Mouse (Mus musculus): Measurements from ENCODE around the gene Polr3a. TPM values are rescaled to one million over a fixed set of nuclear protein-coding genes. Genes with fewer than 3 reads are reported as not detected.
A peak's percentile ranks its signal among the peaks of the same experiment; 100 is the strongest.
"Not testable (repeated sequence)": the region's sequence is repeated elsewhere in the genome, so short reads cannot be mapped to it uniquely, and the experiment has no call there.

Polr3a gene
- total RNA-seq, 2 experiments from 2014 or later: 14.3 to 16.8 TPM

DNA sequence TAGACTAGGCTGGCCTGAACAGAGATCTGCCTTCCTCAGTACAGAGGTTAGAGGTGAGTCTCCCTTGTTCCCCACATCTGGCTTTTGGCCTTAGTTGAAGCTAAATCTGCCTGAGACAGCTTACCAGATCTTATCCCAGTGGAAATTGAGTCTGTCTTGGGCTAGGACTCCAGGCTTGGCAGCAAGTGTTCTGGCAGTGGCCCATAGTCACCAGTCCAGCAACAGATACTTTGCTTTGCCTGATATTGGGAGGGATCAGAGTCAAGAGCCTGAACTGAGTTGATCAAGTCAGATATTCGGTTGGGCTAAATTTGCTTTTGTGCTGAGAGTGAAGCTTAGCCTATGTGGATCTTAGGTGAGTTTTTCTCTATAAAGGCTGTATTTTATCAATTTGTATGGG, 9.6 kb upstream of the Polr3a start:
- no peak for DNase-seq (ENCODE audit: low spot score in 2 of 2)

- DNase-seq (ENCODE audit: low spot score in 2 of 2): no peak
These were observed 6.4 kb upstream of the Polr3a start for GRCm38 (mm10) chr14:24493256-24493655.

DNA sequence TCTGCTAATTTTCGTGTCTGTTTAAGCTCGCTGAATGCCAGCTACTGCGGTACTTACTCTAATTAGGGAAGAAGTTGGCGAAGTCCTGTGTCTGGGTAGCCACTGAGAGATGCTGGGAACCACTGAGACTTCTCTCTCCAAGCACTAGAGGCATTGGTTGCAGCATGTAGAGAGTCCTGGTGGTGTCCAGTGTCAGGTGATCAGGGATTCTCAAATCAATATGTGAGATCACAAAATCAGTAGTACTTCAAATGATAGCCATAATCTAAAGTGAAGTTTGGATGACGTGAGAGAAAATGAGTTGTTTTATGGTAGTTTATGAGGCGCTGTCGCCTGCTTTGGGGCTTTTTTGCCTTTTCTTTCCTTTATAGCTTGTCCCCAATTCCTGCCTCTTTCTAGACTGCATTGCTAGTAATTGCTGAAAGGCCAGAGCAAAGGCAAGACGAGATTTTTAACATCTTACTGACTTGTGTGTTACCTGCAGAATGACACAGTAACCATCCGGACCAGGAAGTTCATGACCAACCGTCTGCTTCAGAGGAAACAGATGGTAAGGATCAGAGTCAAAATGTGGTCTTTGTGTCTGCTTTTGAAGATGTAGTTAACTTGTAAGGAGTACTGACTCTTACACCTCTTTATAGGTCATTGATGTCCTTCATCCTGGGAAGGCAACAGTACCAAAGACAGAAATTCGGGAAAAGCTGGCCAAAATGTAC, 4.6 kb upstream of the Polr3a start:
- no peak for DNase-seq (ENCODE audit: low spot score in 2 of 2)

DNA sequence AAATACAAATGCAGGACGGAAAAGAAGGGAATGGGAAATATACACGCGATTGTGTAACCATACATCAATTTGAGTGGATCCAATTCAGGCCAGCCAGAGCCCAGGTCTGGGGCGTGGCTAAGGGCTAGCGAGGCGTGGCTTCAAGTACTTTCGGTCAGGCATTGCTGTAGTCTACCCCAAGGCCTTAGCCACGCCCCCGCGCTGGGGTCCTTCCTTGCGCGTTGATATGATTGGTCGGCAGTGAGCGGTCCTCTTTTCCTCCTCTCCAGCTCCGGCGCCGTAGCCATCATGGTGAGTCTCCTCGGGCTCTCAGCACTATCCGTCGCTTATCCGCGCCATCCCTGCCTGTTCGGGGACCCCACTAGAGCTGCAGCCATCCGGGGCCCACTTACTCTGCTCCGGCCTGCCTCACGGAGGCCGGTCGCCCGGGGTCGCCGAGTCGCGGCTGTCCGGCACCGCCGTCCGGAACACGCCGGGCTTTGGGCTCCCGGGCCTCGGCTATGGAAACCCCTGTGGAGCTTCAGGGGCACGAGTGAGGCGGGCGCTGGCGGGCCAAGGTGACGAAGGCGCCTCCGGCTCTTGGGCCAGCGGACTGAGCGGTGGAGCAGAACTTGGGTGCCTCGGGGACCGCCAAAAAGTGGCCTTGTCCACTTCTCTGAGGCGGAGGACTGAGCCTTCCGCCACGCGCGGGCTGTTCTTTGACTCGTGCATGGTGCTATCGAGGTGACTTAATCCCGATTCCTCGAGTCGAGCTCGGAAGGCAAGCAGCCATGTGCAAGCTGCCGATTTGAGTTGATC, 3.8 kb upstream of the Polr3a start:
- peak; percentile 95 to 96 for DNase-seq (ENCODE audit: low spot score in 2 of 2)

- DNase-seq (ENCODE audit: low spot score in 2 of 2): not testable (repeated sequence)
These were observed 2.9 kb upstream of the Polr3a start for GRCm38 (mm10) chr14:24489772-24490171.

DNA sequence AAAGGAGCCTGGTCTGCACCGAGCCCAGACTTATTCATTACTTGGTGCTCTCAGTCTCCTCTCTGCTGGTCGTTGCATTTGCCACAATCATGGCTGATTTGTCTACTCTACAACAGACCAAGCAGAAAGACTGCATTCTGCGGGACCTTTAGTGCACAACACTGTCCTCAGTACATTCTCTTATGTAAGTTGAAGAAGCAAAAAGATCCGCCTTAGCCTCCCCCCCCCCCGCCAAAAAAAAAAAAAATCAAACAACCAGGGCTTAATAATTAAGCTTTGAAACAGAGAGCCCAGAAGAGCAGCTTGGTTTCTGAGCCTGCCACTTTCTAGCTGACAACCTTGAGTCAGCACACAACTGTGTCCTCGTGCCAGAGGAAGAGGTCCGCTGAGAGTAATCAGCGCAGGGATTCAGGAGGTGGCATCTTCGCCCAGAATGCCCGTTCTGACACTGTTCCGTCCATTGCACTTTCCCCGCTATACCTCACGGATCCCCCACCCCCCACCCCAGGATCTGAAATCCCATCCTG, 554 bp downstream of the Polr3a start:
- DNase-seq (ENCODE audit: low spot score in 2 of 2): no peak

- DNase-seq (ENCODE audit: low spot score in 2 of 2): no peak
These were observed 18.1 kb downstream of the Polr3a start for GRCm38 (mm10) chr14:24468806-24469205.

GRCm38 (mm10) chr14:24458191-24458590, 28.7 kb downstream of the Polr3a start:
- DNase-seq (ENCODE audit: low spot score in 2 of 2): no peak

GRCm38 (mm10) chr14:24443529-24443928, 43.3 kb downstream of the Polr3a start:
- DNase-seq (ENCODE audit: low spot score in 2 of 2): not testable (repeated sequence)

Other genes with a start within 250 kb of the Polr3a start
- 10 to 100 TPM; 27.4 to 28.8 TPM for gene Dlg5, start 241.1 kb downstream of the Polr3a start, total RNA-seq (2021)
- gene E330034G19Rik, start 193.8 kb downstream of the Polr3a start, total RNA-seq (2021): not detected
- gene Rps24, start 67 bp upstream of the Polr3a start, total RNA-seq (2021): 1,000 to 10,000 TPM; 1,547 to 1,580 TPM